Mouse (Mus musculus) hindbrain, embryonic 15.5 days (tissue): ENCODE measurements around the gene Cbx3. TPM values are rescaled to one million over a fixed set of nuclear protein-coding genes. Genes with fewer than 3 reads are reported as not detected.
"Not testable (repeated sequence)": the region's sequence is repeated elsewhere in the genome, so short reads cannot be mapped to it uniquely, and the experiment has no call there.

Experiments used
- ATAC-seq: fragments of 200-750 bp; cut with Nextera tagmentation; 2 replicates; pipeline ENCODE4 v1.8.0; 2017; ENCODE audit warnings: low read depth, moderate number of reproducible peaks, moderate TSS enrichment; ENCODE audit not compliant: low FRiP score
- H3K27ac ChIP-seq: fragments of 300-500 bp; sonication (generic); replicated peaks from 2 replicates; pipeline ENCODE4 v1.5.1; 2015; ENCODE audit warnings: mild to moderate bottlenecking, inconsistent platforms
- H3K27me3 ChIP-seq: fragments of 300-500 bp; sonication (generic); 2 replicates; pipeline ENCODE4 v1.6.1; 2015; ENCODE audit warnings: control low read depth, inconsistent platforms
- H3K36me3 ChIP-seq: fragments of 300-500 bp; sonication (generic); 2 replicates; pipeline ENCODE4 v1.6.1; 2015; ENCODE audit warnings: control low read depth, inconsistent platforms
- H3K4me1 ChIP-seq: fragments of 300-500 bp; sonication (generic); replicated peaks from 2 replicates; pipeline ENCODE4 v1.6.1; 2015; ENCODE audit warnings: control low read depth, inconsistent platforms
- H3K4me2 ChIP-seq: fragments of 300-500 bp; sonication (generic); 2 replicates; pipeline ENCODE4 v1.6.1; 2015; ENCODE audit warnings: moderate library complexity, mild to moderate bottlenecking, inconsistent platforms
- H3K4me3 ChIP-seq: fragments of 300-500 bp; sonication (generic); 2 replicates; pipeline ENCODE4 v1.5.1; 2015; ENCODE audit warnings: mild to moderate bottlenecking, inconsistent platforms
- H3K9ac ChIP-seq: fragments of 300-500 bp; sonication (generic); 2 replicates; pipeline ENCODE4 v1.6.1; 2015; ENCODE audit warnings: inconsistent platforms
- H3K9me3 ChIP-seq: fragments of 300-500 bp; sonication (generic); 2 replicates; pipeline ENCODE4 v1.6.1; 2016; ENCODE audit warnings: control low read depth, inconsistent platforms
- WGBS: fragments of 180-500 bp; shearing (Covaris S2); methylation state at CpG from one replicate; pipeline ENCODE4 v1.1.7; 2015; 5-methylcytosine and 5-hydroxymethylcytosine counted together
- polyA plus RNA-seq: library from polyadenylated mRNA; unstranded; fragments of >200 nt; fragmentation: Nextera tagmentation; extraction: Ambion mirVana; gene quantifications from 2 replicates; pipeline ENCODE4 v1.2.1, GENCODE M21; 2015

The Cbx3 gene
- polyA plus RNA-seq, 1 experiment from 2014 or later, result 335 TPM

DNA sequence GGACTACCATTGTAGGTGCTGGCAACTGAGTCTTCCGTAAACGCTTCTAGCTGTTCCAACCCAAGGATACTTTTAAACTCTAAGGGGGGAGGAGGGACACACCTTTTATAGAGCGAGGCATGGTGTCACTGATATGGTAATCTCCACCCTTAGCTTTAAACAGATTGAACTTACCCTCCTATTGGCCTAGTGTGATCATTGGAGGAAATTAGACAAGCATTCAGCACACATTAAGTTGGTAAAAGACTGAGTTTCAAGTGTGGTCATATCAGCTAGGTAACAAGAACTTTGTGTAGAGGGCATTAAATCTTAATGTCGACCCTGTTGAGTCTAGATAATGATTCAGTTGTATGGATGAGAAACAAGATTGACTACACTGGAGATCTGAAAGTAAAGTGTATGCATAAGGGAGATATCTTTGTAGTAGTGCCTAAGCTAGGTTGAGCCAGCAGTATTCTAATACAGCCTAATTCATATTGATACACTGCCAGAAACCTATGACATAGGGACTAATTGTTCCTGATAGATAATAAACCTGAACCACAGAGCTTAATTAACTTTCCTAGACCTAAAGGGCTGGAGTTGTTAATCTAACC lies 9.1 kb downstream of the Cbx3 start:
- ATAC-seq, result no peak
- Histone ChIP-seq H3K27ac (no peak overlapping the region), H3K4me1 (peaks cover 1% of the 10 kb centered on the region; the same call in 1 of the 2 replicates), H3K36me3 (peaks cover 65% of the 10 kb centered on the region), H3K27me3 (no peaks in the 10 kb centered on the region), H3K9me3 (no peaks in the 10 kb centered on the region), H3K4me2 (no peak overlapping the region), H3K4me3 (no peak overlapping the region), H3K9ac (no peak overlapping the region)
- WGBS, result 96% methylated on average over 4 of the region's 4 CpGs

DNA sequence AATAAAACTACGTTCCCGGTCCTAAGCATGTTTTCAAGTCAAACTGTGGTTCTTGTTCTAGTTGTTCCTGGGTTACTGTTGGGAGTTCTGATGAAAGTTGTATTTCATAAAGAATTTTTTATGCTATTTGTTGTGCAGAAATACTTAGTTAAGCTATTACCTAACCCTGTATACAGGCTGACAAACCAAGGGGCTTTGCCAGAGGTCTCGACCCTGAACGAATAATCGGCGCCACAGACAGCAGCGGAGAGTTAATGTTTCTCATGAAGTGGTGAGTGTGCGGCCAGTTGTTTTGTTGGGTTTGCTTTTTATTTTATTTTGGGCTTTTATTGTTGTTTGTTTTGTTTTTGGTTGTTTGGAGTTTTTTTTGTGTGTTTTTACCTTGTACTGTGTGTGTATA lies 11.4 kb downstream of the Cbx3 start:
- H3K9ac ChIP-seq, result no peak overlapping the region
- no peak overlapping the region for H3K4me3 ChIP-seq
- H3K27ac ChIP-seq, result no peak overlapping the region
- H3K4me1 ChIP-seq, result no peaks in the 10 kb centered on the region
- peaks cover 62% of the 10 kb centered on the region for H3K36me3 ChIP-seq
- H3K4me2 ChIP-seq, result no peak overlapping the region
- 90% methylated on average over 8 of the region's 8 CpGs for WGBS
- ATAC-seq, result no peak
- H3K27me3 ChIP-seq, result no peaks in the 10 kb centered on the region
- H3K9me3 ChIP-seq, result no peaks in the 10 kb centered on the region

DNA sequence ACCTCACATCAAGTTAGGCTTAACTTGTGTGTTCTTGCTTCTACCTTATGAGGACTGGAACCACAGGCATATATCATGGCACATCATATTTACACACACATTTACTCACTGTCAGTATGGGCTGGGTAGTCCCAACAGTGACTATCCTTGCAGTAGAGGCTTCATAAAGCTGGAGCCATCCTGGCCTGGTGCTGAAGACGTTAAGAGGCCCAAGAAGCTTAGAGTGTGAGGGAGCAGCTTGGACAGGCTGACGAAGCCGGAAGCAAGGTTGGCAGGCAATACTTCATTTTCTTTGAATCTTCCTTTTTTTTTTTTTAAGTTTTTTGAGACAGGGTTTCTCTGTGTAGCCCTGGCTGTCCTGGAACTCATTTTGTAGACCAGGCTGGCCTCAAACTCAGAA lies 13.7 kb downstream of the Cbx3 start:
- Histone ChIP-seq H3K4me1 (no peaks in the 10 kb centered on the region), H3K9me3 (no peaks in the 10 kb centered on the region), H3K4me2 (no peak overlapping the region), H3K4me3 (no peak overlapping the region), H3K9ac (no peak overlapping the region), H3K27me3 (no peaks in the 10 kb centered on the region), H3K36me3 (peaks cover 48% of the 10 kb centered on the region), H3K27ac (no peak overlapping the region)
- ATAC-seq, result no peak
- 92% methylated on average over 3 of the region's 3 CpGs for WGBS

DNA sequence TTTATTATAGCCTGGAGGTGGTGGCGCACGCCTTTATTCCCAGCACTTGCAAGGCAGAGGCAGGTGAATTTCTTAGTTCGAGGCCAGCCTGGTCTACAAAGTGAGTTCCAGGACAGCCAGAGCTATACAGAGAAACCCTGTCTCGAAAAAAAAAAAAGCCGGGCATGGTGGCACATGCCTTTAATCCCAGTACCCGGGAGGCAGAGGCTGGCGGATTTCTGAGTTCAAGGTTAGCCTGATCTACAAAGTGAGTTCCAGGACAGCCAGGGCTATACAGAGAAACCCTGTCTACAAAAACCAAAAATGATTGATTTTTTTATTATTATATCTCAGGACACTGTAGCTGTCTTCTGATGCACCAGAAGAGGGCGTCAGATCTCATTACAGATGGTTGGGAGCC lies 14.4 kb downstream of the Cbx3 start:
- not testable (repeated sequence) for H3K9me3 ChIP-seq, H3K4me1 ChIP-seq, H3K4me3 ChIP-seq, H3K27me3 ChIP-seq, H3K9ac ChIP-seq, ATAC-seq, H3K4me2 ChIP-seq, H3K27ac ChIP-seq
- peaks cover 42% of the 10 kb centered on the region for H3K36me3 ChIP-seq
- WGBS, result 87% methylated on average over 8 of the region's 8 CpGs

DNA sequence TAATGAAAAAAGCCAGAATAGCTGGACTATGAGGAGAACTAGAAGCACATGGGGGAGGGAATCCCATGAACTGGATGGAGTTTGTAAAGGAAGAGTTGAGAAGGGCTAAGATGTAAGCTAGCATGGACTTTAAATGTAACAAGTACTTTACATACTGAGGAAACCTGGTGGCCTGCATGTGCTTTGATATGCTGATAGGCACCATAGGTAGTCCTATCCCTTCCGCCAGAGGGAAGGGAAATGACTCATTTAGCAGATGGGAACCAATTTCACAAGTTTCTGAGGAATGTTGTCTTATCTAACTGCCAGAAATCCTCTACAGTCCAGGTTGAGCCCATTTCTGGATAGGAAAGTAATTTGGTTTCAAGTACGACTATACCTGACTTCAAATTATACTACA lies 15.5 kb downstream of the Cbx3 start:
- ATAC-seq, result no peak

DNA sequence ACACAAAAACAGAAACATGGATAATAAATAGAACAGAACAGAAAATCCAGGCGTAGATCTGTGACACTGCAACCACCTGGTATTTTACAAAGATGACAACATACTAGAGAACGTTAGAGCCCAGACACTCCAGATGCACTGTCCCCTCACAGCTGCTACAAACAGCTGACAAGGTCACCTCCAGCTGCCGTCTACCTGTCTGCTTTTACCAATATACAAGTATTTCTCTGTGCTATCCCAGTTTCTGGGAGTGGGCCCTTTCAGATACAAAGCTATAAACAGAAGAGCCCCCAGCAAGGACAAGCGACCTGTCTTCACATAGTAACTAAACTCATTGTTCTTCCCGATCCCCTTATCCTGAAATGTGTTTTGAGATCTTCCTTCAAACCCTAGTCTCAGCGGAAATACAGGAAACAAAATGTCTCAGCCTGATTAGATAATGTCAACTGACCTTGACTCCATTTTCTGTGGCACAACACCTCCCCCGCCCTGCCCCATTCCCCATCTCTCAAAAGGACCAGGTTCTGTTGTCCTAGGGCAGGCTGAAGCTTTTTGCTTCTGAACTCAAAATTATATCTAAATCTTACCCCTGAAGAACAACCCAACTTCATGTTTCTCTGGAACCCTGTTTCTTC lies 16.0 kb downstream of the Cbx3 start:
- WGBS, result 73% methylated on average over 7 of the region's 7 CpGs
- Histone ChIP-seq H3K4me2 (no peak overlapping the region), H3K4me1 (no peaks in the 10 kb centered on the region), H3K9ac (no peak overlapping the region), H3K9me3 (no peaks in the 10 kb centered on the region), H3K36me3 (peaks cover 26% of the 10 kb centered on the region), H3K27me3 (no peaks in the 10 kb centered on the region), H3K4me3 (no peak overlapping the region), H3K27ac (no peak overlapping the region)
- no peak for ATAC-seq

More for the DNA sequence above, 15.5 kb downstream of the Cbx3 start:
- Histone ChIP-seq H3K9me3 (no peaks in the 10 kb centered on the region), H3K4me2 (no peak overlapping the region), H3K36me3 (peaks cover 31% of the 10 kb centered on the region), H3K9ac (no peak overlapping the region), H3K27ac (no peak overlapping the region), H3K4me1 (no peaks in the 10 kb centered on the region), H3K27me3 (no peaks in the 10 kb centered on the region), H3K4me3 (no peak overlapping the region)
- WGBS, result 68% methylated on average over 2 of the region's 2 CpGs

DNA sequence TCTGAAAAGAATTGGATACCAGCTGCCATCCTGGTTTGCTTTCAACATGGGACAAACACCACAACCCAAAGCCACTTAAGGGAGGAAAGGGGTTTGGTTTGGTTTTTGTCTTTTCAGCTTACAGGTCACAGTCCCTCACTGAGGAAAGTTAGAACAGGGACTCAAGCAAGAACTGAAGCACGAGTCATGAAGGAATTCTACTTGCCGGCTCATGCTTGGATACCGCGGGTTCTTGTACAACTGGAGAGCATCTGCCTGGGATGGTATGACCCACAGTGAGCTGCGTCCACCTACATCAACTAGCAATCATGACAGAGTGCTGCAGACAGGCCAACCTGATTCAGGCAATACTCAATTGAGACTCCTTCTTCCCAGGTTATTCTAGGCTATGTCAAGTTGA lies 16.6 kb downstream of the Cbx3 start:
- Histone ChIP-seq H3K4me1 (no peaks in the 10 kb centered on the region), H3K9me3 (no peaks in the 10 kb centered on the region), H3K4me2 (no peak overlapping the region), H3K36me3 (peaks cover 21% of the 10 kb centered on the region), H3K9ac (no peak overlapping the region), H3K4me3 (no peak overlapping the region), H3K27me3 (no peaks in the 10 kb centered on the region), H3K27ac (no peak overlapping the region)
- 92% methylated on average over 5 of the region's 5 CpGs for WGBS
- ATAC-seq, result no peak

DNA sequence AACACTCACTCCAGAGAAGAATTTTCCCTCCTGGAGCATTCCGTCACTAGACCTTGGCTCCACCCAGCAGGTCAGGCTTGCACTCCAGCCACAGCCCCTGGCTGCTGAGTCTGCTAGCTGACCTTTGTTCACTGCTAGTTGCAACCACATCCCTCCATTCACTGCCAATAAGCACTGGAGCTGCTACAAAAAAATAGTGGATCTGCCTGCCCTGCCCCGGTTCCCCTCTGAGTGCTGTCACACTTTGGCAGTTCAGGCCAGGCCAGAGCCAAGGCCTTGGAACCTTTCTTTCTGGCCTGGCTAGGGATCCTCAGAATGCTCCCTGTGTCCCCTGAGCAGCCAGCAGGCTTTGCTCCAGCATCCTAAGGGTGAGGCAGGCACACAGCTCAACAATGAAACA lies 19.6 kb downstream of the Cbx3 start:
- Histone ChIP-seq H3K4me1 (no peaks in the 10 kb centered on the region), H3K4me2 (no peak overlapping the region), H3K36me3 (peaks cover 3% of the 10 kb centered on the region; the same call in 1 of the 2 replicates), H3K9me3 (no peaks in the 10 kb centered on the region), H3K9ac (no peak overlapping the region), H3K4me3 (no peak overlapping the region), H3K27me3 (no peaks in the 10 kb centered on the region), H3K27ac (no peak overlapping the region)
- 53% methylated on average over 2 of the region's 2 CpGs for WGBS
- no peak for ATAC-seq

DNA sequence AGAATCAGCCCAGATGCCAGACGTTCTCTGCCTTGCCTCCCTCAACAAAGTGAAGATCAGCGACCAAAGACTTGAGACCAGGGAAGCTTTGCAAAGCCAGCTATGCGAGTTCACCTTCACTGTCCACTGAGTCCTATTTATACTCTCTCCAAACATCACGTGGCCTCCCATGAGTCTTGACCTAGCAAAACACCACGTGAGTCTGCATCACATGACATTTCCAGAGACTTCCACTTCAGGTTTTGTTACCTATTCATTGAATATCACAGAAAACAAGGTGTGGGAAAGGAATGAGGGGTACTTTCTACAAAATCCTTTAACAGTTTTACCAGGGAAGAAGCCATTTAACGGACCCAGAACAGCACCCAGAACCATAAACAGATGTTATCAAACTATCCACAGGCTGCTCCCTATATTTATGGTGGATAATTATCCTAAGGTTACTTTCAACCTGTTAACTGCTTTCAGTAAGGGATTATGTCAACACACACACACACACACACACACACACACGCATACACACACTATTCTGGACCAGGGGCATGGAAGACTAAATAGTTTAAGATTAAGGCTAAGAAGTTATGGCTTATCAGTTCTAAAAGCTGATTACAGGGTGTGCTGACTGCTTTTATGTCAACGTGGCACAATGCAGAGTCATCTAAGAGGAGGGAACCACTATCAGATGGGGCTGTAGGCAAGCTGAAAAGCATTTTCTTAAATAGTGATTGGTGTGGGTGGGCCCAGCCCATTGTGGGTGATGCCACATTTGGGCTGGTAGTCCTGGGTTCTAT lies 27.4 kb downstream of the Cbx3 start:
- WGBS, result 86% methylated on average over 8 of the region's 8 CpGs
- H3K4me2 ChIP-seq, result no peak overlapping the region
- H3K27ac ChIP-seq, result no peak overlapping the region
- H3K9ac ChIP-seq, result no peak overlapping the region
- H3K27me3 ChIP-seq, result no peaks in the 10 kb centered on the region
- H3K4me1 ChIP-seq, result no peaks in the 10 kb centered on the region
- H3K4me3 ChIP-seq, result no peak overlapping the region
- no peaks in the 10 kb centered on the region for H3K36me3 ChIP-seq
- no peak for ATAC-seq
- H3K9me3 ChIP-seq, result no peaks in the 10 kb centered on the region

DNA sequence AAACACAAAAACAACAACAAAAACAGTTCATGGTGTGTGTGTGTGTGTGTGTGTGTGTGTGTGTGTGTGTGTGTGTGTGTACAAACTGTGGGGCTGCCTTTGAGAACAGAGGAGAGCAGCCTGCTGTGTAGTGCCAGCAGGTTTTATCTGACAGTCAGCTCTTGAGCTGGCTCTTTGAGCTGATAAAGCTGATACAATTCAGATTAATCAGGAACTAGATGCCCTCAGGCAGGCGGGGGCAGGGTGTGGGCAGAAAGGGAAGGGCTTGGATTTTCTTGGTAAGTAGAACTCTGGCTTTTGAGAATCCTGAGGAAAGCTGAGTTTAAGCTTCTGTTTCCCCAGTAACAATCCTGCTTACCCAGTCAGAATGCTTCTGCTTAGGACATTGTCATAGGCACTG lies 35.5 kb downstream of the Cbx3 start:
- WGBS, result 57% methylated on average over 1 of the region's 1 CpGs
- H3K27ac ChIP-seq, result no peak overlapping the region
- no peaks in the 10 kb centered on the region for H3K27me3 ChIP-seq
- no peak overlapping the region for H3K4me2 ChIP-seq
- no peaks in the 10 kb centered on the region for H3K4me1 ChIP-seq
- no peak for ATAC-seq
- H3K4me3 ChIP-seq, result no peak overlapping the region
- H3K36me3 ChIP-seq, result no peaks in the 10 kb centered on the region
- no peaks in the 10 kb centered on the region for H3K9me3 ChIP-seq
- no peak overlapping the region for H3K9ac ChIP-seq

DNA sequence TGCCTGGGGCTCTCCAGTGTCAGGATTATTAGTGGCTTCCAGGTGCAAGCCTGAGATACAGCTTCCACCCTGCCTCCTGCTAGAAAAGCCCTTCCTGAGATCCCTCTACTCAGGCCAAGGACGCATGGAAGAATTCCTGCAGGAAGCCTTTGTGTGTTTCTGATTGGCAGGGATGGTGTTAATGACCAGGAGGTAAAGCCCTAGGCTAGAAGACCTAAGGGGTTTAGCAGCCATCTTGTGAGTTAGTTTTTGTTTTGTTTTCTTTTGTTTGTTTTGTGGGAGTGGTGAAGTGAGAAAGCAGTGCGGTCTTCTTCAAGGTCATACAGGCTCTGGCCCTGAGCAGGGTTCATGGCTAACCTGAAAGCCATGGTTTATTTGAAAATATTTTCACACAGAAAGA lies 37.4 kb downstream of the Cbx3 start:
- Histone ChIP-seq H3K9ac (no peak overlapping the region), H3K27ac (no peak overlapping the region), H3K4me3 (no peak overlapping the region), H3K27me3 (no peaks in the 10 kb centered on the region), H3K4me1 (no peaks in the 10 kb centered on the region), H3K4me2 (no peak overlapping the region), H3K9me3 (no peaks in the 10 kb centered on the region), H3K36me3 (no peaks in the 10 kb centered on the region)
- no peak for ATAC-seq
- WGBS, result 88% methylated on average over 2 of the region's 2 CpGs
